10 mouse cellular contexts compared by ENCODE assay signal in the genomic region with DNA sequence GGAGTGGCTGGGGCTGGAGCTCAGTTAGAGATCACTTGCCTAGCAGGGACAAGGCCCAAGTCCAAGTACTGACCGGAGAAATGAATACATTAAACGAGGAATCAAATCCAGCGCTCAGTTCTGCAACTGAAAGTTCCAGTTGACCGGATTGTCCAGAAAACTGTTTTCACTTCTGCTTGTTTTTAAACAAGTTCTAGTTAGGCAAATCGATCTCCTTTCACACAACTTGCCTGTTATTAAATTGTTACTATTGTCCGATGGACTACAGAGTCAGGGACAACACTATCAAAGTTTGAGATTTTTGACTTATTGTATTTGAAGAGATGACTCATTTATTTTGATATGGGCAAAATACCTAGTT. TPM values are rescaled to one million over a fixed set of nuclear protein-coding genes. Genes with fewer than 3 reads are reported as not detected.
DNase-seq lines count a peak whose midpoint lies in the region; ATAC-seq and TF ChIP-seq lines count a peak whose summit lies in the region.
"Had no signal": no experiment of that assay in that cellular context is flagged by ENCODE, and none has a peak within 500 bp of the region (broad histone marks: within the 10 kb centered on the region; RNA-seq: fewer than 3 reads in every experiment).

No protein-coding gene starts in this region.

- H3K9me3 ChIP-seq in embryonic facial prominence, embryonic 14.5 days (ENCODE audit: control insufficient read depth, low read length) = no peaks in the 10 kb centered on the region
- H3K9me3 ChIP-seq in hindbrain, embryonic 15.5 days = no peaks in the 10 kb centered on the region
- no peaks in the 10 kb centered on the region for H3K9me3 ChIP-seq in midbrain, embryonic 14.5 days (ENCODE audit: control insufficient read depth, low read length)

- DNase-seq in layer of hippocampus, adult 2 months (ENCODE audit: low spot score in 2 of 2) = no peak
- DNase-seq in layer of hippocampus, postnatal 36 days = no peak
- no peak for DNase-seq in embryonic facial prominence, embryonic 14.5 days (ENCODE audit: low spot score)
- no peak for DNase-seq in midbrain, embryonic 14.5 days
- no peak for DNase-seq in gastrocnemius, adult 8-10 months (ENCODE audit: low spot score in 2 of 2)
- no peak for DNase-seq in left cerebral cortex, postnatal 36 days (ENCODE audit: low spot score in 2 of 2)

- intact Hi-C loops in left cerebral cortex, postnatal 36 days (cut with DNase I) = no loop called here

- H3K9ac ChIP-seq in embryonic facial prominence, embryonic 14.5 days (ENCODE audit: low read depth, low read length) = peak overlapping the region; percentile 48; the same call in 1 of the 2 replicates
- no peak overlapping the region for H3K9ac ChIP-seq in hindbrain, embryonic 15.5 days
- no peak overlapping the region for H3K9ac ChIP-seq in midbrain, embryonic 14.5 days (replicated peaks; ENCODE audit: low read length)

- no peak for ATAC-seq in embryonic facial prominence, embryonic 14.5 days (ENCODE audit: low read depth)
- ATAC-seq in hindbrain, embryonic 15.5 days (ENCODE audit: low FRiP score, low read depth) = no peak
- no peak for ATAC-seq in midbrain, embryonic 14.5 days (ENCODE audit: low FRiP score, low TSS enrichment)
- no peak for ATAC-seq in frontal cortex, adult (ENCODE audit: low TSS enrichment)

- H3K27ac ChIP-seq in layer of hippocampus, adult 2 months = no peak overlapping the region
- no peak overlapping the region for H3K27ac ChIP-seq in embryonic facial prominence, embryonic 14.5 days (replicated peaks; ENCODE audit: low read depth, low read length)
- H3K27ac ChIP-seq in hindbrain, embryonic 15.5 days (replicated peaks) = no peak overlapping the region
- no peak overlapping the region for H3K27ac ChIP-seq in midbrain, embryonic 14.5 days (replicated peaks; ENCODE audit: low read depth, low read length)

- peaks cover 8% of the 10 kb centered on the region for H3K4me1 ChIP-seq in embryonic facial prominence, embryonic 14.5 days (ENCODE audit: control insufficient read depth, insufficient read depth, low read length)
- H3K4me1 ChIP-seq in hindbrain, embryonic 15.5 days (replicated peaks) = peaks cover 10% of the 10 kb centered on the region
- peaks cover 6% of the 10 kb centered on the region; the same call in 1 of the 2 replicates for H3K4me1 ChIP-seq in midbrain, embryonic 14.5 days (ENCODE audit: control insufficient read depth, insufficient read depth, low read length)

- no peaks in the 10 kb centered on the region for H3K36me3 ChIP-seq in embryonic facial prominence, embryonic 14.5 days (ENCODE audit: control insufficient read depth, insufficient read depth, low read length)
- no peaks in the 10 kb centered on the region for H3K36me3 ChIP-seq in hindbrain, embryonic 15.5 days
- H3K36me3 ChIP-seq in midbrain, embryonic 14.5 days (ENCODE audit: control insufficient read depth, insufficient read depth, low read length) = no peaks in the 10 kb centered on the region

- peak overlapping the region; percentile 63 for H3K4me2 ChIP-seq in embryonic facial prominence, embryonic 14.5 days (ENCODE audit: low read depth, low read length)
- peak overlapping the region; percentile 61 for H3K4me2 ChIP-seq in hindbrain, embryonic 15.5 days
- H3K4me2 ChIP-seq in midbrain, embryonic 14.5 days (ENCODE audit: low read length) = peak overlapping the region; percentile 66

- peak overlapping the region; percentile 49; the same call in 1 of the 2 replicates for H3K4me3 ChIP-seq in layer of hippocampus, adult 2 months
- peak overlapping the region; percentile 27; the same call in 1 of the 2 replicates for H3K4me3 ChIP-seq in embryonic facial prominence, embryonic 14.5 days (ENCODE audit: low read depth, low read length)
- peak overlapping the region; percentile 36 for H3K4me3 ChIP-seq in hindbrain, embryonic 15.5 days
- H3K4me3 ChIP-seq in midbrain, embryonic 14.5 days (replicated peaks; ENCODE audit: low read depth, low read length) = no peak overlapping the region
- H3K4me3 ChIP-seq: erythroblast, embryonic 14.5 days had no signal

- no peak for TF ChIP-seq CTCF in layer of hippocampus, adult 2 months (conservative IDR thresholded peaks at IDR 0.05)

- H3K27me3 ChIP-seq in embryonic facial prominence, embryonic 14.5 days (replicated peaks; ENCODE audit: control insufficient read depth, insufficient read depth, low read length) = no peaks in the 10 kb centered on the region
- H3K27me3 ChIP-seq in hindbrain, embryonic 15.5 days = peaks cover 9% of the 10 kb centered on the region; the same call in 1 of the 2 replicates
- peaks cover 3% of the 10 kb centered on the region; the same call in 1 of the 2 replicates for H3K27me3 ChIP-seq in midbrain, embryonic 14.5 days (ENCODE audit: control insufficient read depth, insufficient read depth, low read length)

- 71% methylated on average over 6 of the region's 6 CpGs for WGBS in embryonic facial prominence, embryonic 14.5 days
- WGBS in hindbrain, embryonic 15.5 days = 76% methylated on average over 6 of the region's 6 CpGs
- WGBS in midbrain, embryonic 14.5 days = 81% methylated on average over 6 of the region's 6 CpGs

RNA-seq across cellular contexts. Expression of a gene that starts 0.5 kb away (rescaled TPM):
- total RNA-seq in layer of hippocampus, adult 2 months (2021) = 1 to 10 TPM; 1.7 to 2.8 TPM
- total RNA-seq in layer of hippocampus, postnatal 36 days (2021) = 1 to 10 TPM; 2.0 to 2.8 TPM
- 0.11 and 0.38 TPM in 2 replicates for polyA plus RNA-seq in embryonic facial prominence, embryonic 14.5 days (2014; fragmentation: Nextera tagmentation; extraction: Ambion mirVana)
- polyA plus RNA-seq in hindbrain, embryonic 15.5 days (2015; fragmentation: Nextera tagmentation; extraction: Ambion mirVana) = 0.62 and 1.3 TPM in 2 replicates
- 0.16 and 0.54 TPM in 2 replicates for polyA plus RNA-seq in midbrain, embryonic 14.5 days (2014; fragmentation: Nextera tagmentation; extraction: Ambion mirVana)
- total RNA-seq in gastrocnemius, adult 8-10 months (2022) = not detected
- 1 to 10 TPM; 1.2 to 1.6 TPM for total RNA-seq in left cerebral cortex, postnatal 36 days (2021)
- polyA plus RNA-seq: erythroblast, embryonic 14.5 days had no signal

RNA-seq across cellular contexts. Expression of a gene that starts 2.5 kb away (rescaled TPM):
- 1 to 10 TPM; 3.7 to 5.5 TPM for total RNA-seq in layer of hippocampus, adult 2 months (2021)
- 1 to 10 TPM; 1.9 to 4.8 TPM for total RNA-seq in layer of hippocampus, postnatal 36 days (2021)
- 2.4 and 4.8 TPM in 2 replicates for polyA plus RNA-seq in embryonic facial prominence, embryonic 14.5 days (2014; fragmentation: Nextera tagmentation; extraction: Ambion mirVana)
- 1.4 and 1.7 TPM in 2 replicates for polyA plus RNA-seq in hindbrain, embryonic 15.5 days (2015; fragmentation: Nextera tagmentation; extraction: Ambion mirVana)
- polyA plus RNA-seq in midbrain, embryonic 14.5 days (2014; fragmentation: Nextera tagmentation; extraction: Ambion mirVana) = 0.76 and 1.0 TPM in 2 replicates
- total RNA-seq in gastrocnemius, adult 8-10 months (2022) = 1 to 10 TPM in 3 of 4 experiments, under 1 TPM in 1; 0.15 to 2.0 (median 1.2) TPM
- 1 to 10 TPM; 5.0 to 5.9 TPM for total RNA-seq in left cerebral cortex, postnatal 36 days (2021)

RNA-seq across cellular contexts. Expression of a gene that starts 25.8 kb away (rescaled TPM):
- 1 to 10 TPM; 4.3 to 5.7 TPM for total RNA-seq in layer of hippocampus, adult 2 months (2021)
- total RNA-seq in layer of hippocampus, postnatal 36 days (2021) = 1 to 10 TPM; 2.6 to 7.8 TPM
- 112 and 142 TPM in 2 replicates for polyA plus RNA-seq in embryonic facial prominence, embryonic 14.5 days (2014; fragmentation: Nextera tagmentation; extraction: Ambion mirVana)
- 54.2 and 69.9 TPM in 2 replicates for polyA plus RNA-seq in hindbrain, embryonic 15.5 days (2015; fragmentation: Nextera tagmentation; extraction: Ambion mirVana)
- polyA plus RNA-seq in midbrain, embryonic 14.5 days (2014; fragmentation: Nextera tagmentation; extraction: Ambion mirVana) = 38.4 and 59.7 TPM in 2 replicates
- 1 to 10 TPM in 3 of 4 experiments, under 1 TPM in 1; 0.77 to 3.1 (median 1.7) TPM for total RNA-seq in gastrocnemius, adult 8-10 months (2022)
- total RNA-seq in left cerebral cortex, postnatal 36 days (2021) = 1 to 10 TPM; 3.9 to 5.6 TPM

RNA-seq across cellular contexts. Expression of a gene that starts 29.4 kb away (rescaled TPM):
- 1 to 10 TPM; 1.6 TPM for total RNA-seq in layer of hippocampus, adult 2 months (2021)
- total RNA-seq in layer of hippocampus, postnatal 36 days (2021) = 1 to 10 TPM; 1.4 to 2.3 TPM
- 6.3 and 8.5 TPM in 2 replicates for polyA plus RNA-seq in embryonic facial prominence, embryonic 14.5 days (2014; fragmentation: Nextera tagmentation; extraction: Ambion mirVana)
- polyA plus RNA-seq in hindbrain, embryonic 15.5 days (2015; fragmentation: Nextera tagmentation; extraction: Ambion mirVana) = 10.8 and 11.9 TPM in 2 replicates
- polyA plus RNA-seq in midbrain, embryonic 14.5 days (2014; fragmentation: Nextera tagmentation; extraction: Ambion mirVana) = 2.4 and 2.7 TPM in 2 replicates
- total RNA-seq in gastrocnemius, adult 8-10 months (2022) = not detected
- 10 to 100 TPM; 25.9 to 29.9 TPM for total RNA-seq in left cerebral cortex, postnatal 36 days (2021)

RNA-seq across cellular contexts. Expression of a gene that starts 35.9 kb away (rescaled TPM):
- total RNA-seq in layer of hippocampus, adult 2 months (2021) = not detected
- not detected for total RNA-seq in layer of hippocampus, postnatal 36 days (2021)
- polyA plus RNA-seq in embryonic facial prominence, embryonic 14.5 days (2014; fragmentation: Nextera tagmentation; extraction: Ambion mirVana) = not detected in 2 replicates
- 0.16 TPM in 1 of 2 replicates, not detected in the other for polyA plus RNA-seq in hindbrain, embryonic 15.5 days (2015; fragmentation: Nextera tagmentation; extraction: Ambion mirVana)
- polyA plus RNA-seq in midbrain, embryonic 14.5 days (2014; fragmentation: Nextera tagmentation; extraction: Ambion mirVana) = not detected in 2 replicates
- not detected for total RNA-seq in gastrocnemius, adult 8-10 months (2022)
- total RNA-seq in left cerebral cortex, postnatal 36 days (2021) = not detected
- total RNA-seq: layer of hippocampus, adult 18-20 months had no signal
- polyA plus RNA-seq: erythroblast, embryonic 14.5 days had no signal
